Mouse (Mus musculus) left cerebral cortex, adult 9 months (tissue): ENCODE data around the gene Serpinb1b.
"Not testable (repeated sequence)": the region's sequence is repeated elsewhere in the genome, so short reads cannot be mapped to it uniquely, and the experiment has no call there.

Experiments used
- DNase-seq, 2 experiments: peaks; one replicate each; pipeline ENCODE4 v3.0.0; 2022; ENCODE audit warnings: low spot score in 2 of 2

The Serpinb1b gene

GRCm38 (mm10) chr13:33078056-33078705 is at the start of gene Serpinb1b:
TSS of gene Serpinb1b (plus strand) at chr13:33078575.
- no peak for DNase-seq

- DNase-seq = not testable (repeated sequence)
Observed at GRCm38 (mm10) chr13:33029478-33029877, 48.9 kb upstream of the Serpinb1b start.

GRCm38 (mm10) chr13:33030281-33030680 is 48.1 kb upstream of the Serpinb1b start:
- DNase-seq = no peak

GRCm38 (mm10) chr13:33035506-33035905 is 42.9 kb upstream of the Serpinb1b start:
- DNase-seq = no peak

- no peak for DNase-seq
Observed at GRCm38 (mm10) chr13:33043542-33043941, 34.8 kb upstream of the Serpinb1b start.

- DNase-seq = no peak
Observed at GRCm38 (mm10) chr13:33047234-33047633, 31.1 kb upstream of the Serpinb1b start.

- no peak for DNase-seq
Observed at GRCm38 (mm10) chr13:33048187-33048586, 30.2 kb upstream of the Serpinb1b start.

- no peak for DNase-seq
Observed at GRCm38 (mm10) chr13:33051697-33052096, 26.7 kb upstream of the Serpinb1b start.

GRCm38 (mm10) chr13:33063048-33063447 is 15.3 kb upstream of the Serpinb1b start:
- DNase-seq = no peak

GRCm38 (mm10) chr13:33067387-33067977 is 10.9 kb upstream of the Serpinb1b start:
- DNase-seq = no peak

GRCm38 (mm10) chr13:33068164-33068563 is 10.2 kb upstream of the Serpinb1b start:
- DNase-seq = peak in 1 of 2 experiments; percentile 44

- DNase-seq = no peak
Observed at GRCm38 (mm10) chr13:33071776-33072175, 6.6 kb upstream of the Serpinb1b start.

GRCm38 (mm10) chr13:33074029-33074428 is 4.3 kb upstream of the Serpinb1b start:
- no peak for DNase-seq

- DNase-seq = no peak
Observed at GRCm38 (mm10) chr13:33076247-33076646, 2.1 kb upstream of the Serpinb1b start.

GRCm38 (mm10) chr13:33077026-33077685 is 1.2 kb upstream of the Serpinb1b start:
- no peak for DNase-seq

- no peak for DNase-seq
Observed at GRCm38 (mm10) chr13:33079391-33079790, 1.0 kb downstream of the Serpinb1b start.

GRCm38 (mm10) chr13:33080356-33080755 is 2.0 kb downstream of the Serpinb1b start:
- DNase-seq = no peak

GRCm38 (mm10) chr13:33083834-33084233 is 5.5 kb downstream of the Serpinb1b start:
- DNase-seq = no peak

GRCm38 (mm10) chr13:33084975-33085694 is 6.8 kb downstream of the Serpinb1b start:
- peak in 1 of 2 experiments; percentile 23 for DNase-seq

GRCm38 (mm10) chr13:33085695-33086432 is 7.5 kb downstream of the Serpinb1b start:
- DNase-seq = peak in 1 of 2 experiments; percentile 52

GRCm38 (mm10) chr13:33089566-33089965 is 11.2 kb downstream of the Serpinb1b start:
- no peak for DNase-seq

GRCm38 (mm10) chr13:33090546-33090945 is 12.2 kb downstream of the Serpinb1b start:
- peak; percentile 49 to 66 for DNase-seq
